Mouse (Mus musculus): ENCODE results near the gene Btg2. TPM values are rescaled to one million over a fixed set of nuclear protein-coding genes. Genes with fewer than 3 reads are reported as not detected.

Gene Btg2
- polyA plus RNA-seq (2016; fragmentation: Nextera tagmentation; extraction: Ambion mirVana), result 34.2 and 37.5 TPM in 2 replicates

GRCm38 (mm10) chr1:134078802-134079476, at the start of gene Btg2:
TSS of gene Btg2 (minus strand) at chr1:134079120.
- ATAC-seq (ENCODE audit: insufficient number of reproducible peaks, insufficient read depth, low FRiP score, low TSS enrichment), result peak; percentile 91
- no peaks in the 10 kb centered on the region for H3K27me3 ChIP-seq
- H3K36me3 ChIP-seq, result 0 out of 2 replicates have a peak, but pooled peaks cover 5% of the 10 kb centered on the region
- peak within 1 kb of the TSS; percentile 67 for H3K9ac ChIP-seq
- no peaks in the 10 kb centered on the region for H3K9me3 ChIP-seq
- peaks cover 27% of the 10 kb centered on the region for H3K4me1 ChIP-seq
- H3K4me3 ChIP-seq, result peak within 1 kb of the TSS; percentile 54
- under 1% methylated on average over 60 of the region's 62 CpGs for WGBS
- H3K4me2 ChIP-seq (replicated peaks), result peak within 1 kb of the TSS; percentile 73
- H3K27ac ChIP-seq, result peak within 1 kb of the TSS; percentile 59

GRCm38 (mm10) chr1:134122195-134122594, 43.3 kb upstream of the Btg2 start:
- no peaks in the 10 kb centered on the region for H3K36me3 ChIP-seq
- H3K4me3 ChIP-seq, result no peak overlapping the region
- WGBS, result 54% methylated on average over 9 of the region's 9 CpGs
- no peaks in the 10 kb centered on the region for H3K4me1 ChIP-seq
- no peak overlapping the region for H3K4me2 ChIP-seq (replicated peaks)
- H3K27ac ChIP-seq, result no peak overlapping the region
- H3K9ac ChIP-seq, result no peak overlapping the region
- no peaks in the 10 kb centered on the region for H3K27me3 ChIP-seq
- H3K9me3 ChIP-seq, result peaks cover 5% of the 10 kb centered on the region; the same call in 1 of the 2 replicates
- ATAC-seq (ENCODE audit: insufficient number of reproducible peaks, insufficient read depth, low FRiP score, low TSS enrichment), result no peak

- Histone ChIP-seq H3K4me1 (peaks cover 9% of the 10 kb centered on the region; the same call in 1 of the 2 replicates), H3K4me3 (no peak overlapping the region), H3K9ac (no peak overlapping the region), H3K27ac (no peak overlapping the region), H3K27me3 (no peaks in the 10 kb centered on the region), H3K36me3 (no peaks in the 10 kb centered on the region), H3K4me2 (replicated peaks) (no peak overlapping the region), H3K9me3 (peaks cover 5% of the 10 kb centered on the region; the same call in 1 of the 2 replicates)
- ATAC-seq (ENCODE audit: insufficient number of reproducible peaks, insufficient read depth, low FRiP score, low TSS enrichment), result no peak
- WGBS, result 6% methylated on average over 5 of the region's 5 CpGs
Observed at GRCm38 (mm10) chr1:134120179-134120578, 41.3 kb upstream of the Btg2 start.

DNA sequence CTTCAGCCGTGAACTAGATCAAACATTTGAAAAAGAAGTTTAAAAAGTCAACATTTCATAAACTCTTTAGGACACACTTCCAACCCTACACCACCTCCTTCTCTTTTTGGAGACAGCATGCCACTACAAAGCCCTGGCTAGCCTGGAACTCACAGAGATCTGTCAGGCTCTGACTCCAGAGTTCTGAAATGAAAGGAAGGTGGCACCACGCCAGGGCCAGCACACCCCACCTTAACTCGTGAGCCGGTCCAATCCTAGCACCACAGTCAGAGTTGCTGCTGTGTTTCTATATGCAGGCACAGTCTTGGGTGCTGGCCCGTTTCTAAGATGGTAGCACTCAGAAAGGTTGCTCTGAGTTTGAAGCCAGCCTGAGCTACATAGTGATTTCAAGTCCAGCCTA, 38.2 kb upstream of the Btg2 start:
- Histone ChIP-seq H3K4me3 (no peak overlapping the region), H3K27ac (no peak overlapping the region), H3K4me1 (peaks cover 9% of the 10 kb centered on the region; the same call in 1 of the 2 replicates), H3K4me2 (replicated peaks) (no peak overlapping the region), H3K36me3 (no peaks in the 10 kb centered on the region), H3K9ac (no peak overlapping the region), H3K27me3 (no peaks in the 10 kb centered on the region), H3K9me3 (peaks cover 5% of the 10 kb centered on the region; the same call in 1 of the 2 replicates)
- no peak for ATAC-seq (ENCODE audit: insufficient number of reproducible peaks, insufficient read depth, low FRiP score, low TSS enrichment)
- WGBS, result 82% methylated on average over 5 of the region's 5 CpGs

DNA sequence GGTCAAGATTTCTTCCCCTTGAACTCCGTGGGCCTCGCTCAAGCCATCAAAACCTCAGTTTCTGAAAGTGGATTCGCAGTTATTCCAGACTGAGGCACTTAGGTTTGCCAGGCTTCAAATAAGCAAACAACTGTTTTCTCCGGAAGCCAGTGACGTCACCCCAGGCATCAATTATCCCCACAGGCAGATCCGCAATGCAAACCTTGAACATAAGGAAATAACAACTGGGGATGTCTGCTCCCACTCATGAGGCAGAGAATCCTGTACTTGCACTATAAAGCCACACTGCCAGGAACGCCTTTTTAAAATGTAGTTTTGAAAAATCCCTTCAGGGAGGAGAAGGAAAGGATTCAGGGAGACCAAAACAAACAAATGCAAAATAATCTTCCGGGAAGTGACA, 36.5 kb upstream of the Btg2 start:
- H3K27me3 ChIP-seq, result no peaks in the 10 kb centered on the region
- 38% methylated on average over 8 of the region's 8 CpGs for WGBS
- H3K4me2 ChIP-seq (replicated peaks), result no peak overlapping the region
- H3K9me3 ChIP-seq, result peaks cover 5% of the 10 kb centered on the region; the same call in 1 of the 2 replicates
- no peak for ATAC-seq (ENCODE audit: insufficient number of reproducible peaks, insufficient read depth, low FRiP score, low TSS enrichment)
- H3K36me3 ChIP-seq, result no peaks in the 10 kb centered on the region
- peaks cover 9% of the 10 kb centered on the region; the same call in 1 of the 2 replicates for H3K4me1 ChIP-seq
- no peak overlapping the region for H3K4me3 ChIP-seq
- no peak overlapping the region for H3K9ac ChIP-seq
- H3K27ac ChIP-seq, result no peak overlapping the region

GRCm38 (mm10) chr1:134114730-134115129, 35.8 kb upstream of the Btg2 start:
- Histone ChIP-seq H3K36me3 (no peaks in the 10 kb centered on the region), H3K9ac (no peak overlapping the region), H3K27ac (no peak overlapping the region)

GRCm38 (mm10) chr1:134114018-134114417, 35.1 kb upstream of the Btg2 start:
- 69% methylated on average over 7 of the region's 7 CpGs for WGBS
- no peaks in the 10 kb centered on the region; the same call in 1 of the 2 replicates for H3K9me3 ChIP-seq
- no peaks in the 10 kb centered on the region for H3K36me3 ChIP-seq
- no peak for ATAC-seq (ENCODE audit: insufficient number of reproducible peaks, insufficient read depth, low FRiP score, low TSS enrichment)
- H3K4me3 ChIP-seq, result no peak overlapping the region
- no peak overlapping the region for H3K27ac ChIP-seq
- H3K27me3 ChIP-seq, result no peaks in the 10 kb centered on the region
- H3K9ac ChIP-seq, result no peak overlapping the region
- peaks cover 9% of the 10 kb centered on the region; the same call in 1 of the 2 replicates for H3K4me1 ChIP-seq
- no peak overlapping the region for H3K4me2 ChIP-seq (replicated peaks)

More at GRCm38 (mm10) chr1:134114730-134115129, 35.8 kb upstream of the Btg2 start:
- peaks cover 9% of the 10 kb centered on the region; the same call in 1 of the 2 replicates for H3K4me1 ChIP-seq
- no peak overlapping the region for H3K4me3 ChIP-seq
- ATAC-seq (ENCODE audit: insufficient number of reproducible peaks, insufficient read depth, low FRiP score, low TSS enrichment), result no peak
- H3K27me3 ChIP-seq, result no peaks in the 10 kb centered on the region
- H3K4me2 ChIP-seq (replicated peaks), result no peak overlapping the region
- H3K9me3 ChIP-seq, result peaks cover 5% of the 10 kb centered on the region; the same call in 1 of the 2 replicates
- WGBS, result 65% methylated on average over 13 of the region's 13 CpGs

GRCm38 (mm10) chr1:134113560-134113959, 34.6 kb upstream of the Btg2 start:
- 56% methylated on average over 5 of the region's 5 CpGs for WGBS

DNA sequence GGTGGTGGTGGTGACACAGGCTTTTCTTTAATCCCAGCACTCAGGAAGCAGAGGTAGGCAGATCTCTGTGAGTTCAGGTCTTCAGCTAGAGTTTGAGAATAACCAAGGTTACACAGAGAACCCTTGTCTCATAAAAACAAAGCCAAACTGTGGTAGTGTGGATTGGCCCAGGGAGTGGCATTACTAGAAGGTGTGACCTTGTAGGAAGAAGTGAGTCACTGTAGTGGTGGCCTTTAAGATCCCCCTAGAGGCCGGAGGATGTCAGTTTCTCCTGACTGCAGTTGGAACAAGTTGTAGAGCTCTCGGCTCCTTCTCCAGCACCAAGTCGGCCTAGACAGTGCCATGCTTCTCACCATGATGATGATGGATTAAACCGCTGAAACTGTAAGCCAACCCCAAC, 32.1 kb upstream of the Btg2 start, which contains the start of gene Chit1:
Gene Chit1, plus strand, starts transcription at position 264 of the 400 bp plus-strand sequence.
- no peak within 1 kb of the TSS for H3K9ac ChIP-seq
- H3K4me2 ChIP-seq (replicated peaks), result no peak within 1 kb of the TSS
- no peak within 1 kb of the TSS for H3K27ac ChIP-seq
- ATAC-seq (ENCODE audit: insufficient number of reproducible peaks, insufficient read depth, low FRiP score, low TSS enrichment), result no peak
- H3K36me3 ChIP-seq, result no peaks in the 10 kb centered on the region
- no peaks in the 10 kb centered on the region for H3K27me3 ChIP-seq
- WGBS, result 84% methylated on average over 4 of the region's 4 CpGs
- peaks cover 8% of the 10 kb centered on the region; the same call in 1 of the 2 replicates for H3K4me1 ChIP-seq
- H3K4me3 ChIP-seq, result no peak within 1 kb of the TSS
- H3K9me3 ChIP-seq, result no peaks in the 10 kb centered on the region

More at GRCm38 (mm10) chr1:134113560-134113959, 34.6 kb upstream of the Btg2 start:
- Histone ChIP-seq H3K9me3 (no peaks in the 10 kb centered on the region), H3K4me3 (no peak overlapping the region), H3K36me3 (no peaks in the 10 kb centered on the region), H3K27me3 (no peaks in the 10 kb centered on the region), H3K4me1 (peaks cover 9% of the 10 kb centered on the region; the same call in 1 of the 2 replicates), H3K4me2 (replicated peaks) (no peak overlapping the region), H3K9ac (no peak overlapping the region), H3K27ac (no peak overlapping the region)
- no peak for ATAC-seq (ENCODE audit: insufficient number of reproducible peaks, insufficient read depth, low FRiP score, low TSS enrichment)

DNA sequence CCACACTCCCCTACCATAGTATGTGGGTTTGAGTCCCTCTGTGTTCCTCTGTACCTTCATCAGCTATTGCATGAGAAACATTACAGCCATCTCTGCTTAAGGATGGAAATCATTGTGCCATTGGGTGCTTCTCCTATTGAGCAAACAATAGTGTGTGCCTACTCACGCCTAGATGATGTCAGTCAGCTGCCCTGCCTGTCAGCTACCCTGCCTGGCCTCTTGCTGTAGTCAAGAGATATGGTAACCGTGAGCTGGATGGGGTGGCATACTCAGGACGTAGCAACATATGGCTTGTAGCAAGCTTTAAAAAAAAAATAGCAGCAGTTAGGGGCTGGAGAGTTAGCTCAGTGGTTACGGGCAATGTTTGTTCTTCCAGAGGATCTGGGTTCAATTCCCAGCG, 31.5 kb upstream of the Btg2 start:
- Histone ChIP-seq H3K36me3 (no peaks in the 10 kb centered on the region), H3K4me2 (replicated peaks) (no peak overlapping the region), H3K27ac (no peak overlapping the region), H3K9ac (no peak overlapping the region), H3K27me3 (peaks cover 2% of the 10 kb centered on the region; the same call in 1 of the 2 replicates), H3K4me1 (peaks cover 3% of the 10 kb centered on the region; the same call in 1 of the 2 replicates), H3K9me3 (no peaks in the 10 kb centered on the region), H3K4me3 (no peak overlapping the region)
- WGBS, result 85% methylated on average over 5 of the region's 5 CpGs
- ATAC-seq (ENCODE audit: insufficient number of reproducible peaks, insufficient read depth, low FRiP score, low TSS enrichment), result no peak

- H3K9me3 ChIP-seq, result no peaks in the 10 kb centered on the region
- H3K4me1 ChIP-seq, result no peaks in the 10 kb centered on the region
- no peaks in the 10 kb centered on the region for H3K36me3 ChIP-seq
- H3K27ac ChIP-seq, result no peak overlapping the region
- peaks cover 4% of the 10 kb centered on the region; the same call in 1 of the 2 replicates for H3K27me3 ChIP-seq
- no peak overlapping the region for H3K9ac ChIP-seq
- H3K4me3 ChIP-seq, result no peak overlapping the region
- no peak for ATAC-seq (ENCODE audit: insufficient number of reproducible peaks, insufficient read depth, low FRiP score, low TSS enrichment)
- H3K4me2 ChIP-seq (replicated peaks), result no peak overlapping the region
- 90% methylated on average over 3 of the region's 3 CpGs for WGBS
Observed at GRCm38 (mm10) chr1:134110015-134110414, 31.1 kb upstream of the Btg2 start.

DNA sequence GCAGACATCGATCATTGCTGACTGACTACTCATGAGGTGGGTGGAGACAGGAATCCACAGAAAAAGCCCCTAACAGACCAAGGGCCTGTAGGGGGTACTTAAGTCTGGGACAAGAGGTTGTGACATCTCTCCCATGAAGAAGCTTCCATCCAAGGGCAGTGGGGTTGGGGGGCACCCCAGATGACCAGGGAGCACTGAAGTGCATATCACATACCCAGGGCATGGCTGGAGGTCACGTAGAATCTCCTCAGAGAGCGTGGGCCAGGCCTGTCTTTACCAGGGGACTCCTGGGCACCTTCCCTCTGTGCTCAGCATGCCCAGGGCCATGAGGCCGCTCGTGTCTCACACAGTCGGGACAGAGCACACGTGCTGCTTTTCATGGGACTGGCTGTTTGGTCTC, 28.9 kb upstream of the Btg2 start:
- Histone ChIP-seq H3K4me2 (replicated peaks) (no peak overlapping the region), H3K4me1 (no peaks in the 10 kb centered on the region), H3K4me3 (no peak overlapping the region), H3K36me3 (no peaks in the 10 kb centered on the region), H3K9me3 (no peaks in the 10 kb centered on the region), H3K27ac (no peak overlapping the region), H3K9ac (no peak overlapping the region), H3K27me3 (peaks cover 4% of the 10 kb centered on the region; the same call in 1 of the 2 replicates)
- 85% methylated on average over 7 of the region's 7 CpGs for WGBS
- no peak for ATAC-seq (ENCODE audit: insufficient number of reproducible peaks, insufficient read depth, low FRiP score, low TSS enrichment)
